Mouse (Mus musculus) hindbrain, postnatal 0 days (tissue): ENCODE measurements around the gene Spint2. TPM values are rescaled to one million over a fixed set of nuclear protein-coding genes. Genes with fewer than 3 reads are reported as not detected.
A peak's percentile ranks its signal among the peaks of the same experiment; 100 is the strongest.

Experiments used
- ATAC-seq: fragments of 200-750 bp; cut with Nextera tagmentation; 2 replicates; pipeline ENCODE4 v1.8.0; 2017; ENCODE audit warnings: mild to moderate bottlenecking, moderate TSS enrichment, moderate library complexity
- DNase-seq: peaks from one replicate; pipeline ENCODE4 v3.0.0-alpha.2; 2015; ENCODE audit warnings: low spot score
- H3K27ac ChIP-seq: fragments of 300-500 bp; sonication (generic); 2 replicates; pipeline ENCODE4 v1.5.1; 2014; ENCODE audit warnings: mild to moderate bottlenecking
- H3K27me3 ChIP-seq: fragments of 300-500 bp; sonication (generic); 2 replicates; pipeline ENCODE4 v1.6.1; 2014; ENCODE audit warnings: low read length, mixed read lengths; ENCODE audit not compliant: insufficient read depth
- H3K36me3 ChIP-seq: fragments of 300-500 bp; sonication (generic); 2 replicates; pipeline ENCODE4 v1.6.1; 2014; ENCODE audit warnings: low read length, mixed read lengths; ENCODE audit not compliant: insufficient read depth
- H3K4me1 ChIP-seq: fragments of 300-500 bp; sonication (generic); 2 replicates; pipeline ENCODE4 v1.6.1; 2014; ENCODE audit warnings: antibody characterized with exemption, low read length, mixed read lengths; ENCODE audit not compliant: insufficient read depth
- H3K4me2 ChIP-seq: fragments of 300-500 bp; sonication (generic); 2 replicates; pipeline ENCODE4 v1.6.1; 2014; ENCODE audit warnings: low read depth, mild to moderate bottlenecking, low read length, moderate library complexity, mixed read lengths
- H3K4me3 ChIP-seq: fragments of 300-500 bp; sonication (generic); 2 replicates; pipeline ENCODE4 v1.5.1; 2014; ENCODE audit warnings: low read length
- H3K9ac ChIP-seq: fragments of 300-500 bp; sonication (generic); replicated peaks from 2 replicates; pipeline ENCODE4 v1.6.1; 2014; ENCODE audit warnings: mild to moderate bottlenecking, low read length, moderate library complexity, mixed read lengths
- H3K9me3 ChIP-seq: fragments of 300-500 bp; sonication (generic); 2 replicates; pipeline ENCODE4 v1.6.1; 2016; ENCODE audit warnings: low read length, mixed read lengths
- CTCF ChIP-seq: IDR thresholded peaks from 2 replicates; pipeline ENCODE4 v1.5.1; 2016; ENCODE audit warnings: antibody characterized with exemption, control low read depth, low read depth
- WGBS: fragments of 180-500 bp; shearing (Covaris S2); extraction: QIAGEN DNeasy Blood & Tissue Kit; methylation state at CpG from one replicate; pipeline ENCODE4 v1.1.7; 2014; 5-methylcytosine and 5-hydroxymethylcytosine counted together
- polyA plus RNA-seq: library from polyadenylated mRNA; unstranded; fragments of >200 nt; fragmentation: Nextera tagmentation; extraction: Ambion mirVana; gene quantifications from 2 replicates; pipeline ENCODE4 v1.2.1, GENCODE M21; 2015
- total RNA-seq: library from RNA; depleted of rRNA; stranded (reverse); fragments of >200 nt; gene quantifications from 2 replicates; pipeline ENCODE4 v1.2.3, GENCODE M21; 2014

The Spint2 gene
- total and polyA plus RNA-seq, 2 experiments from 2014 or later = 38.6 to 133 TPM

DNA sequence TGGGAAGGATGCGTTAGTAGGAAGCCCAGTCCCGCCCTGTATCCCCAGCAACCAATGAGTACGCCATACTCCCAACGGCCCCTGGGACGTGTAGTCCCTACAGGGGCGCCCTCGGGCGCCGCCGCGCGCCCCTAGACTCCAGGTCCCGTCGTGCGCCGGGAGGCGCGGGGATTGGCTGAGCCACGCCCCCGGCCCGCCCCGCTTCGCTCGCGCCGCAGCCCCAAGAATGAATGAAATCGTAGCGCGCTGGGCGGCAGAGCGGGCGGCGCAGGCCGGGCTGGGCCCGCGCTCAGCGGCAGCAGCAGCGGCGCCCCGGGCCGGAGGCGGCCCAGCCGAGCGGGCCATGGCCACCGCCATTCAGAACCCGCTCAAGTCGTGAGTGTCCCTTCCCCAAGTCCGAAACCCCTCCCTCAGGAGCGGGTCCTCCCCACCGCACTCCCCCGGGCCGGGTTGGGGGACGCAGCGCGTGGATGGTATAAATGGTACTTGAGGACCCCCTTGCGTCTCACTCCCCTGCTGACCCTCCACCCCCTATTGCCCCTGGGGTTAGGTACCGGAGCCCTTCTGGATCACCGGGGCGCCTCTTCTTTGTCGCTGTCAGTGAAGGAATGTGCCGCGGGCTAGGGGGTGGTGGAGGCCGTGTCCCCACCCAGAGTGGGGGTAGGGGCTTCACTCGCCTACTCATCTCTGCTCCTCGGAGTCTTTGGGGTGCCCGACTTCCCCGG lies 22.2 kb upstream of the Spint2 start, which contains the start of gene Dpf1:
Gene Dpf1 (plus strand): TSS at position 214 of the 725 bp plus-strand sequence.
- peak; percentile 96 for DNase-seq
- under 1% methylated on average over 55 of the region's 67 CpGs for WGBS
- Histone ChIP-seq H3K9ac (peak within 1 kb of the TSS; percentile 58), H3K27ac (peak within 1 kb of the TSS; percentile 78), H3K9me3 (no peaks in the 10 kb centered on the region), H3K36me3 (no peaks in the 10 kb centered on the region), H3K4me1 (peaks cover 5% of the 10 kb centered on the region; the same call in 1 of the 2 replicates), H3K27me3 (no peaks in the 10 kb centered on the region), H3K4me3 (peak within 1 kb of the TSS; percentile 51), H3K4me2 (peak within 1 kb of the TSS; percentile 69)
- peak; percentile 85 for ATAC-seq
- peak; percentile 8; the same call in 1 of the 2 replicates for TF ChIP-seq CTCF

GRCm38 (mm10) chr7:29302641-29303040 lies 20.9 kb upstream of the Spint2 start:
- H3K36me3 ChIP-seq = no peaks in the 10 kb centered on the region
- ATAC-seq (no peak), DNase-seq (no peak)
- H3K27me3 ChIP-seq = no peaks in the 10 kb centered on the region
- H3K4me2 ChIP-seq = no peak overlapping the region
- H3K4me1 ChIP-seq = peaks cover 5% of the 10 kb centered on the region; the same call in 1 of the 2 replicates
- no peak for TF ChIP-seq CTCF
- no peak overlapping the region for H3K4me3 ChIP-seq
- no peak overlapping the region for H3K27ac ChIP-seq
- no peaks in the 10 kb centered on the region for H3K9me3 ChIP-seq
- WGBS = 54% methylated on average over 7 of the region's 7 CpGs
- no peak overlapping the region for H3K9ac ChIP-seq

DNA sequence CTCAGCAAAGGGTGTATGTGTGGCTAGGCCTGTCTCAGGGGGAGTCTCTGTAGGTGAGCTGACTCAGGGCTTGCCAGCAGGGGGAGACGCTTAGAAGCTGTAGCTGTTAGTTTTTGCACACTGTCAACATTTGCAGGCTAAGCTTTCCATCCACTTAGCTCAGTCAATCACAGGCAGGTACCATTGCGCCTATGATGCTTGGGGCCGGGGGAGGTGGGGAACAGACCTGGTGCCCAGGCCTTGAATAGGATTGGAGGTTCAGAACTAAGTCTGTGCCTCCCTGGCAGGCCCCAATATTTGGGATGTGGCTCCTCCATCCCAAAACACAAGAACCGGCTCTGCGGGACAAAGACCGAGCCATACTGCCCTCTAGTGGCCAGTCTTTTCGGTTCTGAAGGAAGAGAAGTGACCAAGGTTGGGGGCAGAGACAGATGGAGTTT lies 19.4 kb upstream of the Spint2 start:
- no peak overlapping the region for H3K4me3 ChIP-seq
- H3K4me1 ChIP-seq = no peaks in the 10 kb centered on the region
- peak overlapping the region; percentile 36; the same call in 1 of the 2 replicates for H3K27ac ChIP-seq
- no peak overlapping the region for H3K9ac ChIP-seq
- no peaks in the 10 kb centered on the region for H3K36me3 ChIP-seq
- peak overlapping the region; percentile 25; the same call in 1 of the 2 replicates for H3K4me2 ChIP-seq
- peak; percentile 90 for DNase-seq
- 4% methylated on average over 7 of the region's 7 CpGs for WGBS
- H3K27me3 ChIP-seq = no peaks in the 10 kb centered on the region
- no peak for ATAC-seq
- TF ChIP-seq CTCF = peak; percentile 78
- H3K9me3 ChIP-seq = no peaks in the 10 kb centered on the region

DNA sequence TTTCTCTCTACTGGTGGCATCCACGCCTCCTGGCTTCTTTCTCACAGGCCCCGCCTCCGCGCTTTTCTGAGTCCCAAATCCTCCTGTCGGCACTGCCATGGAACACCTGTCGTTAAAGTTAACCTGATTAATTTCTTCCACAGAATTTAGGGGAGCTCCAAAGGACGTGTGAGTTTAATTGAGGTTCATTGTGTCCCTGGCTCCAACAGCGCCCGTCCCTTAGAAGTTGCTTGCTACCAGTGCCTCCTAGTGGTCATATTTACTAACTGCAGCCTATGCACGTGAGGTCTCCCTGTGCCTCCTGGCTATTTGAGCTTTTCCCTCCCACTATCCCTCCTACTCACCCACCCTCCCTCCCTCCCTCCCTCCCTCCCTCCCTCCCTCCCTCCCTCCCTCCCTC lies 15.3 kb upstream of the Spint2 start:
- H3K36me3 ChIP-seq = no peaks in the 10 kb centered on the region
- H3K4me3 ChIP-seq = no peak overlapping the region
- no peaks in the 10 kb centered on the region for H3K27me3 ChIP-seq
- DNase-seq = peak; percentile 86
- H3K4me1 ChIP-seq = no peaks in the 10 kb centered on the region
- peak; percentile 88 for TF ChIP-seq CTCF
- ATAC-seq = peak; percentile 2; the same call in 1 of the 2 replicates
- no peaks in the 10 kb centered on the region for H3K9me3 ChIP-seq
- no peak overlapping the region for H3K9ac ChIP-seq
- 13% methylated on average over 10 of the region's 10 CpGs for WGBS
- H3K4me2 ChIP-seq = no peak overlapping the region
- H3K27ac ChIP-seq = no peak overlapping the region

GRCm38 (mm10) chr7:29295861-29296647 lies 14.3 kb upstream of the Spint2 start:
- ATAC-seq = no peak
- WGBS = 82% methylated on average over 24 of the region's 24 CpGs
- H3K4me2 ChIP-seq = no peak overlapping the region

DNA sequence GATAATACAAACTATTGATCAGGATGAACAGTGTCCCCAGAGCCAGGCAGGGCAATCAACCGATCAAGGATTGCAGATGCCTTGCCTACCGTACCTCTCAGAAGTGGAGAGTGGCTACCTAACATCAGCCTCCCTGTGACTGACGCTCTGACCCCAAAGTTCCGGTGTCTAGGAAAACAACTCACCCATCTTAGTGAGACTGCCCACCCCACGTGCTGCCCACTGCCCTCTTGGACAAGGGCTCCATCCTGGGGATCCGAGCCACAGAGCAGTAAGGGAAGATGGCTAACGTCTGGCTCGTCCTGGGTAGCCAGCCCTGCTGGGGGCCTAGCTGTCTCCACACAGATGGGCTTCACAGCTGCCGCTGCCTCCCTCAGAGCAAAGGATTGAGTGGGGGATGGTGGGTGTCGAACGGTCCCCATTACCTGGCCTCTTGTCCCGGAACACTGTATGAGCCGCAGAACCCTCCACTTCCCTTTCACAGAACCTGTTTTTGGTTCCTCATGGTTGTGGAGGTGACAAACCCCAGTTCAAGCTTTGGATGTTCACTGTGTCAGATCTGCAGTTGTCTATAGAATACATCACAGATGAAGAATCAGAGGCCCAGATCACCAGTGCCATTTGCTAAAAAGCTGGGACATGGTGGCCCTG lies 12.5 kb upstream of the Spint2 start:
- Histone ChIP-seq H3K4me2 (no peak overlapping the region), H3K27me3 (no peaks in the 10 kb centered on the region), H3K36me3 (no peaks in the 10 kb centered on the region), H3K27ac (0 out of 2 replicates have a peak overlapping the region, but pooled peaks have one; percentile 27), H3K4me3 (no peak overlapping the region), H3K9me3 (no peaks in the 10 kb centered on the region), H3K4me1 (0 out of 2 replicates have a peak, but pooled peaks cover 1% of the 10 kb centered on the region), H3K9ac (no peak overlapping the region)
- no peak for TF ChIP-seq CTCF
- WGBS = 58% methylated on average over 13 of the region's 13 CpGs
- ATAC-seq = no peak
- DNase-seq = no peak

More at GRCm38 (mm10) chr7:29295861-29296647, 14.3 kb upstream of the Spint2 start:
- no peaks in the 10 kb centered on the region for H3K36me3 ChIP-seq
- DNase-seq = no peak
- H3K4me3 ChIP-seq = no peak overlapping the region
- H3K27ac ChIP-seq = no peak overlapping the region
- H3K9ac ChIP-seq = no peak overlapping the region
- TF ChIP-seq CTCF = no peak
- H3K4me1 ChIP-seq = no peaks in the 10 kb centered on the region
- H3K27me3 ChIP-seq = no peaks in the 10 kb centered on the region
- H3K9me3 ChIP-seq = no peaks in the 10 kb centered on the region
